ENCODE assay signal across 9 mouse cellular contexts in the genomic region with DNA sequence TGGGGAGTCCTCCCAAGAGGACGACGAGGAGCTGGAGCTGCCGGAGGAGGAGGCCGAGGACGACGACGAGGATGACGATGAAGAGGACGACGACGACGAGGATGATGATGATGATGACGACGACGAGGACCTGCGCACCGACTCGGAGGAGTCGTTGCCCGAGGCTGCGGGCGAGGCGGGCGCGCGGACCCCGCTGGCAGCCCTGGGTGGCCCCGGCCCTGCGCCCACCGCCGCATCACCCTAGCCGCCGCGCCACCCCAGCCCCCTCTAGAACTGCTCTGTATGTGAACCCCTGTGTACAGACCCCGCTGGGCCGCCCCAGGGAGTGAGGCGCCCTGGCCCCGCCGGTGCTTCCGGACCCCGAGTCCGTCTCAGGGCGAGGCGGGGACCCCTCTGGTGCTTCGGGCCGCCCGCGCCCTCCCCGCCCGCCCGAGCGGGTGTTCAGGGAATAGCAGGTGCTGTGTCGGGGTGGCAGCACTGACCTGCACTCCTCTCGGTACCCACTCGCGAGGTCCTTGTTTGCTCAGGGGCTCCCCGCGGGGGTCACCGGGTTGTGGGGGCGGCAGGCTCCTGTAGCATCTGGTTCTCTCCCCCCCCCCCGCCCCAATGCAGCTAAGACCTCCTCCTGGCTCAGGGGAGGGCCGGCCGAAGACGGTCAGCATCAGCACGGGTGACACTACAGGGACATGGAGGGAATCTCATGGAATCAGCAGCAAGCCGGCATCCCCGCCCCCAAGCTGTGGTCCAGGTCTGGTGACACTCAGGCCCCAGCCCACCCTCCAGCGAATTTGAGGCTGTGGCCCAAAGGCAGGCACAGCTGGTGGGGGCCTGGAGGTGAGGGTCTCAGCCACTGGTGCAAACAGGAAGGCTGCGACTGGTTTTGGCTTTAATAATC.
DNase-seq lines count a peak whose midpoint lies in the region; ATAC-seq and TF ChIP-seq lines count a peak whose summit lies in the region.
"Had no signal": no experiment of that assay in that cellular context is flagged by ENCODE, and none has a peak within 500 bp of the region (broad histone marks: within the 10 kb centered on the region; RNA-seq: fewer than 3 reads in every experiment).

No protein-coding gene starts in this region.

- no peak for TF ChIP-seq CTCF in heart, postnatal 0 days (IDR thresholded peaks at IDR 0.05; ENCODE audit: low read depth)
- no peak for TF ChIP-seq CTCF in cortical plate, adult 2 months (IDR thresholded peaks at IDR 0.05; ENCODE audit: extremely low read depth, insufficient read depth, low read length)

- 36% methylated on average over 59 of the region's 69 CpGs for WGBS in heart, postnatal 0 days
- WGBS in hindbrain, embryonic 10.5 days = 7% methylated on average over 69 of the region's 69 CpGs
- WGBS in midbrain, embryonic 13.5 days = 2% methylated on average over 58 of the region's 69 CpGs

- peak overlapping the region; percentile 24 for H3K4me3 ChIP-seq in heart, postnatal 0 days (ENCODE audit: low read depth, low read length)
- H3K4me3 ChIP-seq in cortical plate, adult 2 months (ENCODE audit: insufficient read depth, low read length) = peak overlapping the region; percentile 44
- peak overlapping the region; percentile 54 for H3K4me3 ChIP-seq in hindbrain, embryonic 10.5 days
- H3K4me3 ChIP-seq in midbrain, embryonic 13.5 days (replicated peaks) = peak overlapping the region; percentile 47

- H3K27me3 ChIP-seq in heart, postnatal 0 days (ENCODE audit: control insufficient read depth, insufficient read depth, low read length) = peaks cover 13% of the 10 kb centered on the region
- H3K27me3 ChIP-seq in hindbrain, embryonic 10.5 days (ENCODE audit: insufficient read depth, poor library complexity, severe bottlenecking) = peaks cover 88% of the 10 kb centered on the region
- peaks cover 79% of the 10 kb centered on the region for H3K27me3 ChIP-seq in midbrain, embryonic 13.5 days
- H3K27me3 ChIP-seq: Patski had no signal

- DNase-seq in heart, postnatal 0 days (ENCODE audit: low spot score) = no peak
- DNase-seq in heart, adult 9 months (ENCODE audit: low spot score in 2 of 2) = no peak
- DNase-seq in hindbrain, embryonic 10.5 days (ENCODE audit: low spot score) = peak; percentile 58
- no peak for DNase-seq in ovary, adult 18-20 months (ENCODE audit: low spot score)
- no peak for DNase-seq in cerebellum, adult 9-11 months
- no peak for DNase-seq in frontal cortex, postnatal 25 days (ENCODE audit: low spot score in 2 of 2)

- ATAC-seq in heart, postnatal 0 days (ENCODE audit: insufficient read depth, low read depth) = no peak
- ATAC-seq in midbrain, embryonic 13.5 days = peak; percentile 57
- ATAC-seq: Patski had no signal

- H3K9ac ChIP-seq in heart, postnatal 0 days (replicated peaks; ENCODE audit: low read depth, low read length) = no peak overlapping the region
- peak overlapping the region; percentile 74 for H3K9ac ChIP-seq in midbrain, embryonic 13.5 days (replicated peaks)

- no peak for TF ChIP-seq EP300 in heart, postnatal 0 days (IDR thresholded peaks at IDR 0.05; ENCODE audit: low read depth)

- H3K4me2 ChIP-seq in heart, postnatal 0 days (ENCODE audit: low read depth, low read length) = peak overlapping the region; percentile 43
- peak overlapping the region; percentile 87 for H3K4me2 ChIP-seq in midbrain, embryonic 13.5 days (replicated peaks)

- no peak overlapping the region for H3K27ac ChIP-seq in heart, postnatal 0 days (ENCODE audit: low read depth)
- no peak overlapping the region for H3K27ac ChIP-seq in cortical plate, adult 2 months (ENCODE audit: insufficient read depth, low read length)
- peak overlapping the region; percentile 79 for H3K27ac ChIP-seq in hindbrain, embryonic 10.5 days
- no peak overlapping the region for H3K27ac ChIP-seq in midbrain, embryonic 13.5 days

- H3K36me3 ChIP-seq in heart, postnatal 0 days (replicated peaks; ENCODE audit: control insufficient read depth, insufficient read depth, low read length) = peaks cover 47% of the 10 kb centered on the region
- H3K36me3 ChIP-seq in hindbrain, embryonic 10.5 days = peaks cover 54% of the 10 kb centered on the region
- no peaks in the 10 kb centered on the region for H3K36me3 ChIP-seq in midbrain, embryonic 13.5 days

- peak; percentile 84 for TF ChIP-seq POLR2A in cortical plate, adult 2 months (IDR thresholded peaks at IDR 0.05; ENCODE audit: extremely low read depth, insufficient read depth, low read length)

- no peaks in the 10 kb centered on the region for H3K9me3 ChIP-seq in heart, postnatal 0 days (replicated peaks; ENCODE audit: control insufficient read depth, low read length)
- no peaks in the 10 kb centered on the region for H3K9me3 ChIP-seq in hindbrain, embryonic 10.5 days
- H3K9me3 ChIP-seq in midbrain, embryonic 13.5 days = no peaks in the 10 kb centered on the region

- H3K4me1 ChIP-seq in heart, postnatal 0 days (ENCODE audit: control insufficient read depth, insufficient read depth) = peaks cover 30% of the 10 kb centered on the region
- no peaks in the 10 kb centered on the region for H3K4me1 ChIP-seq in cortical plate, adult 2 months (ENCODE audit: control insufficient read depth, insufficient read depth, low read length)
- H3K4me1 ChIP-seq in hindbrain, embryonic 10.5 days (replicated peaks) = peaks cover 63% of the 10 kb centered on the region
- peaks cover 43% of the 10 kb centered on the region for H3K4me1 ChIP-seq in midbrain, embryonic 13.5 days (replicated peaks)
